Mouse (Mus musculus) activated CD4-positive, CD25-positive, alpha-beta regulatory T cell, adult 4 months (primary cell): ENCODE measurements around the gene Ube2e3. TPM values are rescaled to one million over a fixed set of nuclear protein-coding genes. Genes with fewer than 3 reads are reported as not detected.

Experiments used
- ATAC-seq: one replicate; pipeline ENCODE4 v1.8.0; 2017
- polyA plus RNA-seq, 2 experiments: library from polyadenylated mRNA; unstranded; fragments of 100-300 nt; shearing (Covaris generic); gene quantifications; one replicate each; pipeline ENCODE4 v1.2.1; 2017

Gene Ube2e3
- polyA plus RNA-seq: 1 to 10 TPM; 9.0 to 9.5 TPM

GRCm38 (mm10) chr2:78867726-78868510 is at the start of gene Ube2e3:
Ube2e3 (plus strand) TSS chr2:78868124.
- no peak for ATAC-seq

DNA sequence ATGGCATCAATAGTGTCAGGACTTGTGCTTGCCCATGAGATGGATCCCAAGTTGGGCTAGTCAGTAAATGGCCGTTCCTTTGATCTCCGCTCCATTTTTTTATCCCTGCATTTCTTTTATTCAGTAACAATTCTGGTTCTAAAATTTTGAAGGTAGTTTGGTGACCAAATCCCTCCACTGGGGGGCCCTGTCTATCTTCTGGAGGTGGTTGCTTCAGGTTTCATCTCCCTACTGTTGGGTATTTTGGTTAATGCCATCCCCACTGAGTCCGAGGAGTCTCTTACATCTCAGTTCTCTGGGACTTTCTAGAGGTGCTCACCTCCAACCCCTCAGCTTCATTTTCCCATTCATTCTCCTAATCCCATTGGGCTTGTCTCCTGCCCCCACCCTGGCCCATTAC is 38.0 kb upstream of the Ube2e3 start:
- ATAC-seq: no peak

GRCm38 (mm10) chr2:78841494-78842224 is 26.3 kb upstream of the Ube2e3 start:
- ATAC-seq: no peak

DNA sequence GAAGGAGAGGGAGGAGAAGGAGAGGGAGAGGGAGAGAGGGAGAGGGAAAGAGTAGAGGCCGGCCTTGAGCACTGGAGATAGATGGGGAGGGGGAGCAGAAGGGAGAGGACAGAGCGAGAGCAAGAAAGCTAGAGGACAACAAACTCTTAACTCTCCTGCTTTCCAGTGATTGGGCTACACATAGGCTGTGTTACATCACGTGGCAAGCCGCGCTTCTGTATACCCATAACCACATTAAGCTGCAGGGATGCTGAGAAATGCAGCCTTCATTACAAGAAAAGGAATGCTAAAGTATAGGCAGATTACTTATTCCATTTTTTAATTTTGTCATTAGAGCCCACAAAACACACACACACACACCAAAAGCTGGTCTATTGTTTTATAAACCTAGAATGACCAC is 23.6 kb upstream of the Ube2e3 start:
- ATAC-seq: no peak

DNA sequence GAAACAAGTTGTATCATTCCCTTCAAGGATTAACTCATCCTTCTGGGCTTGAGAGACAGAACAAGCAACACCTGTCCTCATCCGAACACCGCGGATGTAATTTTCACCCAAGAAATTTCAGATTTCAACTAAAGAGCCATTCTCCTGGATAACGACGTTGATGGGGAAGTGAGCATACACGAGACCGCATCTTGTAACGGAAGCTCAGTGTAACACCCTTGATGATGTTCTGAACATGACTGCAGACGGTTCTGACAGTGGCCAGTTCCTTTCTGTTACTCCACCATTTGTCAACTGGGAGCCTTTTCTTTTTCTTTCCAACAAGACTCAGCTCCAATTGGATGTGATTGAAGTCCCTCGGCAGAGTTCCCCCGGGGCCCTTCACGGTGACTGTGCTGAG is 22.6 kb upstream of the Ube2e3 start:
- ATAC-seq: no peak

- no peak for ATAC-seq
These were observed 22.2 kb upstream of the Ube2e3 start for GRCm38 (mm10) chr2:78845717-78846116.

GRCm38 (mm10) chr2:78854315-78854714 is 13.6 kb upstream of the Ube2e3 start:
- no peak for ATAC-seq

DNA sequence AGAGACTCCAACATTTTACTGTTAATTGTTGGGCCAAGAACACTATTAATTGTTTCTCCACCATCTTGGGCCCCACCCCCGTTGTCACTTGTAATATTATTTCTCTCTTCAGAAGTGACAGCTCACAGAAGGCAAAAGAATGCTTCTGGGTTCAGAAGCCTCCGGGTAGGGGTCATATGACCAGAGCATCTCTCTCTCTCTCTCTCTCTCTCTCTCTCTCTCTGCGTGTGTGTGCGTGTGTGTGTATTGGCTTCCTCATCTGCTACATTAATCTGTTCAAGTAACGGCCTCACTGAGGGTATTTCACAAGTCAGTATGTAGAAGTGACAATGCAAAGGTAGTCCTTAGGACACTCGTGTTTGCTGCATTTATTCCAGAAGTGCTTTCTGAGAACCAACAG is 9.3 kb upstream of the Ube2e3 start:
- ATAC-seq: no peak

- ATAC-seq: no peak
These were observed 8.4 kb upstream of the Ube2e3 start for GRCm38 (mm10) chr2:78859266-78860087.

DNA sequence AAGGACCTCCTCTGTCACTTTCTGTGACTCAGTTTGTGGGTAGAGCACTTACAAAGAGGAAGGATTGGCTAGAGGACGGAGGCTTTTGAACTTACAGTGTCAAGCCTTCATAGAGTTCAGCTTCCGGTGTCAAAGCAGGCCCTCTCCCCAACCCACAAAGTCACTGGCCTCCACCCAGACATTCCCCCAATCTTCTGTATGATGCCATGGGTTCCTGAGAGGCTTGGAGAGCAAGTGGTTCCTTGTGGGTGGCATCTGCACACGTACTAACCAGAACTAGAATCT is 7.9 kb upstream of the Ube2e3 start:
- peak; percentile 68 for ATAC-seq

DNA sequence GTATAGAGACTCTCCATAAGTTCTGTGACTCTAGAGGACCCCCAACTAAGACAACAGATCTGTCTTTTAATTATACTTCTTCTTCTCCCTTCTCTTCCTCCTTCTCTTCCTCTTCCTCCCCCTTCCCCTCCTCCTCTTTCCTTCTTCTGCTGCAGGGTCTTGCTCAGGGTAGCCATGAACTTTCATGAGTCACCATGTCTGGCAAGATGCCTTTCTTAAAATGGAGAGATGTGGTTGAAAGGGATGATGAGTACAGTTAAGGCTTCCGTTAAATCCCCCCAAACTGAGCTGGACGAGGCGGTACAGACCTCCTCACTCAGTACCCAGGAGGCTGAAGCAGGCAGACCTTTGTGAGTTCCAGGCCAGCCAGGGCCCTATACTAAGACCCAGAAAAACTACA is 3.8 kb upstream of the Ube2e3 start:
- ATAC-seq: no peak

DNA sequence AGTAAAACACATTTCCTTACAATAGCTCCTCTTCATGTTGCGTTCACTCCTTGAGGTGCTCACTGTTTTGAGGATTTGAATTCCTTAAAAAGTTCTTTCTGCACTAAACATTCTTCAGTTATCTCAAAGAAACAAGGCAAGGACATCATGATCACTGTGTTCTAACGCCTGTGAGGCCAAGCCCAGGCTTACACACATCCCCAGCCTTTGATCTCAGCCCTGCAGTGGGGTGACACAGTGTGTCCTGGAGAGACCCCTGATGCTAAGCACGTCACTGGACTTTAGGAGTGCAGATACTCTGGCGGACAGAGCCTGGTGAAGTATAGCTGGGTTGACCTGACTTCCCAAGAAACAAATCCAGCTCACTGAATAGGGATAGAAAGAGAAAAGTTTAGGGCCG is 3.1 kb upstream of the Ube2e3 start:
- no peak for ATAC-seq

DNA sequence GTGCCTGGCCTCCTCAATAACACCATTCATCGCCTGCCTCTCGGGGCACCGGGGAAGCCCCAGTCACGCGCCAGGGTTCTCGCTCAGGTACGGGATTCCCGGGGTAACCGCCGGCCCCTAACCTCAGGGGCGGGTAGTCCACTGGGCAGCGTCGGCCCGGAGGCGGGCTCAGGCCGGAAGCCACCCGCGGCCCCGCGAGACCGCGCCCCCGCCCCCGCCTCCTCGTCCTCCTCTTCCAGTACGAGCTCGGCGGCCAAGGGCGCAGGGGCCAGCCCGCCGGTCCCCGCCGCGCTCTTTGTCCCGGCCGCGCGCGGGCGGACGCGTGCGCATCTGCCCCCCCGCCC is 559 bp downstream of the Ube2e3 start:
- ATAC-seq: peak; percentile 86

- ATAC-seq: peak; percentile 22
These were observed 1.2 kb downstream of the Ube2e3 start for GRCm38 (mm10) chr2:78868951-78869720.

- no peak for ATAC-seq
These were observed 2.0 kb downstream of the Ube2e3 start for GRCm38 (mm10) chr2:78869721-78870442.

GRCm38 (mm10) chr2:78870443-78871025 is 2.6 kb downstream of the Ube2e3 start:
- ATAC-seq: no peak

GRCm38 (mm10) chr2:78871971-78872860 is 4.3 kb downstream of the Ube2e3 start:
- ATAC-seq: no peak

DNA sequence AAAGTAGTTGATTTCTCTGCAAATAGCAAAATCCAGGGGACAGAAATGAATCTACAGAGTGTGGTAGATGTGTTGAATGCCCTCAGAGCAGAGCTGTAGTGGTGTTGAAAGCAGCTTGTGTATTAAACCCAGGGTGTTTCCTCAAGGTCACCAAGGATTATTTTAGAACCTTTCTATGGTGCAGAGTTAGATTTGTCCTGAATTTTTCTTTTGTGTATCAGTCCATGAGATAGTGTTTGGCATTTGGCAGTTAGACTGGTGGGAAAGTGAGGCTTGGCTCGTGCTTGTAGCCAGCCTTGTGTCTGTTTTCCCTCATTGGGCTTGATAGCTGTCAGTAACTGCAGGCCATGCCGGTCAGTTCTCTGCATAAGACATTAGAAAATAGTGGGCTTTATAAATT is 6.0 kb downstream of the Ube2e3 start:
- no peak for ATAC-seq

GRCm38 (mm10) chr2:78876002-78876401 is 8.1 kb downstream of the Ube2e3 start:
- no peak for ATAC-seq

- ATAC-seq: no peak
These were observed 14.1 kb downstream of the Ube2e3 start for GRCm38 (mm10) chr2:78882068-78882467.
